Mouse (Mus musculus) hindbrain, embryonic 16.5 days (tissue): Measurements from ENCODE around the gene Sgk2. TPM values are rescaled to one million over a fixed set of nuclear protein-coding genes. Genes with fewer than 3 reads are reported as not detected.
"Not testable (repeated sequence)": the region's sequence is repeated elsewhere in the genome, so short reads cannot be mapped to it uniquely, and the experiment has no call there.

ENCODE experiments used
- ATAC-seq: fragments of 200-750 bp; cut with Nextera tagmentation; 2 replicates; pipeline ENCODE4 v1.8.0; 2017; ENCODE audit warnings: moderate TSS enrichment, moderate library complexity
- H3K27ac ChIP-seq: fragments of 300-500 bp; sonication (generic); 2 replicates; pipeline ENCODE4 v1.5.1; 2014; ENCODE audit warnings: low read depth, mild to moderate bottlenecking, control low read depth, low read length, moderate library complexity
- H3K27me3 ChIP-seq: fragments of 300-500 bp; sonication (generic); replicated peaks from 2 replicates; pipeline ENCODE4 v1.6.1; 2014; ENCODE audit warnings: low read length; ENCODE audit not compliant: control insufficient read depth, insufficient read depth
- H3K36me3 ChIP-seq: fragments of 300-500 bp; sonication (generic); 2 replicates; pipeline ENCODE4 v1.6.1; 2014; ENCODE audit warnings: mild to moderate bottlenecking, low read length, moderate library complexity, mixed read lengths; ENCODE audit not compliant: control insufficient read depth, insufficient read depth
- H3K4me1 ChIP-seq: fragments of 300-500 bp; sonication (generic); 2 replicates; pipeline ENCODE4 v1.6.1; 2014; ENCODE audit warnings: low read depth, low read length; ENCODE audit not compliant: control insufficient read depth, insufficient read depth
- H3K4me2 ChIP-seq: fragments of 300-500 bp; sonication (generic); 2 replicates; pipeline ENCODE4 v1.6.1; 2014; ENCODE audit warnings: mild to moderate bottlenecking, low read length, control low read depth, moderate library complexity
- H3K4me3 ChIP-seq: fragments of 300-500 bp; sonication (generic); 2 replicates; pipeline ENCODE4 v1.5.1; 2014; ENCODE audit warnings: mild to moderate bottlenecking, low read length, control low read depth, moderate library complexity
- H3K9ac ChIP-seq: fragments of 300-500 bp; sonication (generic); 2 replicates; pipeline ENCODE4 v1.6.1; 2014; ENCODE audit warnings: low read depth, mild to moderate bottlenecking, control low read depth, low read length, moderate library complexity
- H3K9me3 ChIP-seq: fragments of 300-500 bp; sonication (generic); 2 replicates; pipeline ENCODE4 v1.6.1; 2014; ENCODE audit warnings: mild to moderate bottlenecking, low read length, moderate library complexity; ENCODE audit not compliant: control insufficient read depth
- WGBS: fragments of 180-500 bp; shearing (Covaris S2); extraction: QIAGEN DNeasy Blood & Tissue Kit; methylation state at CpG from one replicate; pipeline ENCODE4 v1.1.7; 2014; 5-methylcytosine and 5-hydroxymethylcytosine counted together
- polyA plus RNA-seq: library from polyadenylated mRNA; unstranded; fragments of >200 nt; fragmentation: Nextera tagmentation; extraction: Ambion mirVana; gene quantifications from 2 replicates; pipeline ENCODE4 v1.2.1, GENCODE M21; 2015

The Sgk2 gene
- polyA plus RNA-seq, 1 experiment from 2014 or later, result 0.25 TPM

DNA sequence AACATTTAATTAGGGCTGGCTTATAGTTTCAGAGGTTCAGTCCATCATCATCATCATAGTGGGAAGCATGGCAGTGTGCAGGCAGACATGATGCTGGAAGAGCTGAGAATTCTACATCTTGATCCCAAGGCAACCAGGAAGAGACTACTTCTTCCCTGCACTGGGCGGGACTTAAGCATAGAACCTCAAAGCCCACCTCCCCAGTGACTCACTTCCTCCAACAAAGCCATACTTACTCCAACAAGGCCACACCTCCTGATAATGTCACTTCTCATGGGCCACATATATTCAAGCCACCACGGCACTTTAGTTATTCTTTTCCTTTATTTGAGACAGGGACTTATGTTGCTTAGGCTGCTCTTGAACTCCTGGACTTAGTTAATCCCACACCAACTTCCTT, 62.0 kb downstream of the Sgk2 start:
- Histone ChIP-seq H3K27ac (no peak overlapping the region), H3K4me3 (no peak overlapping the region), H3K9ac (no peak overlapping the region), H3K4me2 (no peak overlapping the region), H3K9me3 (no peaks in the 10 kb centered on the region), H3K27me3 (no peaks in the 10 kb centered on the region), H3K4me1 (peaks cover 5% of the 10 kb centered on the region), H3K36me3 (peaks cover 14% of the 10 kb centered on the region)
- no peak for ATAC-seq
- WGBS, result 96% methylated on average over 2 of the region's 2 CpGs

DNA sequence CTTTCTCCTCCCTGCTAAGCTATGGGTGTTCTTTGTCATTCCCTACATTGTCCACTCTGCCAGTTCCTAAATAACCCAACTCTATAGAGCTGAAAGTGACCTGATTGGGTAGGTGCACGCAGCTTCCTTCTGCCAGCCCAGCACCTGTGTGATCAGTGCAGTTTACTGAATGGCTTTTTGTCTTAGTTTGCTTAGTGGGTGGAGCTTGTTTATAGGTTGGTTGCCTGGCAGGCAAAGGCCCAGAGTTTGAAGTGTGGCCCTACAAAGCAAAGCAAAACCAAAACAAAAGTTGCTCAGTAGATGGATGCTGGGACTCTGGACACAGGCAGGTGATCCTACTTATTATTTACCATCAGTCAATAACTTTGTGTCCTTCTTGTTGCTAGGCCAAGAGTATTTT, 64.6 kb downstream of the Sgk2 start:
- 0 out of 2 replicates have a peak, but pooled peaks cover 3% of the 10 kb centered on the region for H3K36me3 ChIP-seq
- no peak for ATAC-seq
- peaks cover 14% of the 10 kb centered on the region for H3K4me1 ChIP-seq
- no peak overlapping the region for H3K4me3 ChIP-seq
- 72% methylated on average over 1 of the region's 1 CpGs for WGBS
- H3K9me3 ChIP-seq, result no peaks in the 10 kb centered on the region
- no peak overlapping the region for H3K9ac ChIP-seq
- no peaks in the 10 kb centered on the region for H3K27me3 ChIP-seq
- no peak overlapping the region for H3K4me2 ChIP-seq
- H3K27ac ChIP-seq, result no peak overlapping the region

DNA sequence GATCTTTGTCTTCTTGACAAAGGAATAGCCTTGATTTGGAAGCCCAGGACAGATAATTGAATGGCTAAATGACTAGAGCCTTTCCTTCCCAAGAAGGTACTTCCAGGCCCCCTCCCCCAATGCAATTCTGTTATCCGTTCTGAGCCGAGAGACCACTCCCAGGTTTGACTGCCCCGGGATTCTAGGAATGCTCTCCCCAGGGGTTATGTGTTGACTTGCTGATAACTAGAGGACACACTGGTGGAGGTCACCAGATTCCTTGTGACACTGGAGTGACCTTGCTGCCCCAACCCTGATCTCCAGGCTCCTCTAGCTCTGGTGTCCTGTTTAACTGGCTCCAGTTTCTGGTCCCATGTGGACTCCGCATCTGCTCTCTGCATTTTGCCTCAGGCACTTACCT, 65.0 kb downstream of the Sgk2 start:
- Histone ChIP-seq H3K4me3 (no peak overlapping the region), H3K4me1 (peaks cover 14% of the 10 kb centered on the region), H3K36me3 (0 out of 2 replicates have a peak, but pooled peaks cover under 1% of the 10 kb centered on the region), H3K9ac (no peak overlapping the region), H3K9me3 (no peaks in the 10 kb centered on the region), H3K4me2 (no peak overlapping the region), H3K27me3 (no peaks in the 10 kb centered on the region), H3K27ac (no peak overlapping the region)
- 43% methylated on average over 4 of the region's 4 CpGs for WGBS
- ATAC-seq, result no peak

DNA sequence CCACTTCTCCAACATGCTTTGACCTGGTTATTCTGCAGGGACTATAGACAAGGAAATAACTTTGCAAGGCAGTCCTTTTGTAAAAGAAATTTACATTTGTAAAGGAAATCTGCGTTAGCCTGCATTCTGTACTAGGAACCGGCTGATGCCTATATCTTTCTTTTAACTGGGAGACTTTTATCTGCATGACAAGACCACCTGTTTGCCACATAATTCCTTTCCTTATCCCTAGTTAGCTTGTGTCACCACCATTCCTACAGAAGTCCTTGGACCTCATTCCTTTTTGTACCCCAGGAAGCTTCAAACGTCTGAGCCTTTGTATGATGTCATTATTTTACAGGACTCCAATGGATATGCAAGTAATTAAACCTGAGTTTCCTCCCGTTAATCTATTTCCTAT, 65.7 kb downstream of the Sgk2 start:
- Histone ChIP-seq H3K9me3 (no peaks in the 10 kb centered on the region), H3K27ac (no peak overlapping the region), H3K9ac (no peak overlapping the region), H3K4me3 (no peak overlapping the region), H3K36me3 (no peaks in the 10 kb centered on the region), H3K27me3 (no peaks in the 10 kb centered on the region), H3K4me2 (no peak overlapping the region), H3K4me1 (peaks cover 14% of the 10 kb centered on the region)
- 57% methylated on average over 4 of the region's 4 CpGs for WGBS
- no peak for ATAC-seq

DNA sequence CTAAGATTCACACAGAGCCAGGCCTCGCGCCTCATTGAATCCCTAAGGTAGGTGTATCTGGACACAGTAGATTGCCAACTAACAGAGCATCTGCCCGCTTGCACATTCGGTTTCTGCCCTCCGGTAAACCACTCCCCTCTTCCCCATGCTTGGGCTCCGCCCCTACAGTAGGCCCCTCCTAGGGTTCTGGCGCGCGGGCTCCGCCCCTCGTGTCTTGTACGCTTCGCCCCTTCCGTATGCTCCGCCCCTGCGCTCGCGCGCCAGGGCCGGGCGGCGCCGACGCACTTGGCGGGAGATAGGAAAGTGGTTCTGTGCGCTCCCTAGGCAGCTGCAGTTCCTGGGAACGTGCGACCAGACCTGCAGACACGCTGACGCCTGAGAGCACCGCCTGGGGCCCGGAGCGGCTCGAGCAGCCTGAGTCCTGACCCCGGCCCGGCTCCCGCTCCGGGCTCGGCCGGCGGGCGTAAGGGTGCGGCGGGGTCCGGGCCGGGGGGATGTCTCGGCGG, 67.3 kb downstream of the Sgk2 start, which contains the start of gene Mybl2:
Mybl2 (plus strand) TSS at position 353 of the 506 bp plus-strand sequence.
- Histone ChIP-seq H3K4me1 (peaks cover 14% of the 10 kb centered on the region), H3K27me3 (no peaks in the 10 kb centered on the region), H3K36me3 (no peaks in the 10 kb centered on the region), H3K9ac (peak within 1 kb of the TSS; percentile 58), H3K4me2 (peak within 1 kb of the TSS; percentile 95), H3K9me3 (no peaks in the 10 kb centered on the region), H3K27ac (no peak within 1 kb of the TSS), H3K4me3 (peak within 1 kb of the TSS; percentile 58)
- under 1% methylated on average over 46 of the region's 48 CpGs for WGBS
- peak; percentile 99 for ATAC-seq

DNA sequence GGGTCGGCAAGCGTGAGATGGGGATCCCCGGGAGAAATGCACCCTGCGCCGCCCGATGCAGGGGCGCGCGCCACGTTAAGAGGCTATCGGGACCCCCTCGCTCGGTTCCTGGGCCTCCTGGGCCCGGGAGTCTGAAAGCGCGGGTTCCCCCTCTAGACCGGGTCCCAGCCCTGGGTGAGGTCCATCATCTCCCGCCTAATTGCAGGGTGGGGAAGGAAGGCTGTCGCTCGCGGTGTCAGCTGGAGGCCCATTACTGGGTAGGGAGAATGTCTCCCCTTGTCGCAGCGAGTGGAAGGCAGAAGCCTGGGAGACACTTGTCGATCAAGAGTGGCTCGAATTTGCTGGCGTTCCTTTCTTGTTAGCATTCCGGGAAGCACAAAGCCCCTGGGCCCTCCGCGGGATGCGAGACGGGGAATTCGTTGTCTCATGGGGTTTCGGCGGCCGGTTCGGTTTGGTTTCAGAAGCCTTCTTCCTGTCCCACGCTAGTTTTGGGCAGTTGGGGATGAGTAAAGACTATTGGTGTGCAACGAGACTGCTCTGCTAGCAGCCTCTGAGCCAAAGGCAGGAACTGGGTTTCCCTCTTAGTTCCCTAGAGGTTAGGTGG, 67.9 kb downstream of the Sgk2 start:
- peak overlapping the region; percentile 95 for H3K4me2 ChIP-seq
- ATAC-seq, result 0 out of 2 replicates have a peak, but pooled peaks have one; percentile 7
- WGBS, result 0% methylated on average over 36 of the region's 38 CpGs

DNA sequence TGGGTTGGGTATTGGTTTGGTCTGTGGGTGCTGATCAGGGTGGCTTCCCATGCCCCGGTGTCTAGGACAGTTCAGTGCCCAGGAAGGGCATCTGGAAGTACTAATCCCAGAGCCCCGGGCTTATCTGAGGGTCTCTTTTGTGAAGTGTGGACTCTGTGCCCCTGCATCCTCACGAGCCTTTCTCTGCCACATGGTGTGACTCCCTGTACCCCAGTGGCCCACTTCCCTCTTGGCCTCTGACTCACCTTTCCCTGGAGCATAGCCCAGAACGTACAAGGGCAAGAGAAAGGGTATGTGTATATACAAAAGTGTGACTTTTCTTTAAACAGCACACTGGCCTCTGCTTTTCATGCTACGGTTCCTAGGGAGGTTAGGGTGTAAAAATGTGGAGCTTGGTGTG, 68.6 kb downstream of the Sgk2 start:
- Histone ChIP-seq H3K36me3 (no peaks in the 10 kb centered on the region), H3K9me3 (no peaks in the 10 kb centered on the region), H3K9ac (no peak overlapping the region), H3K4me1 (peaks cover 14% of the 10 kb centered on the region), H3K4me3 (no peak overlapping the region; the same call in 1 of the 2 replicates), H3K4me2 (peak overlapping the region; percentile 95), H3K27me3 (no peaks in the 10 kb centered on the region), H3K27ac (no peak overlapping the region)
- WGBS, result 34% methylated on average over 5 of the region's 5 CpGs
- no peak for ATAC-seq

More for the DNA sequence above, 67.9 kb downstream of the Sgk2 start:
- no peaks in the 10 kb centered on the region for H3K9me3 ChIP-seq
- no peaks in the 10 kb centered on the region for H3K27me3 ChIP-seq
- no peak overlapping the region for H3K27ac ChIP-seq
- no peaks in the 10 kb centered on the region for H3K36me3 ChIP-seq
- peak overlapping the region; percentile 58 for H3K9ac ChIP-seq
- H3K4me3 ChIP-seq, result peak overlapping the region; percentile 58
- peaks cover 14% of the 10 kb centered on the region for H3K4me1 ChIP-seq

DNA sequence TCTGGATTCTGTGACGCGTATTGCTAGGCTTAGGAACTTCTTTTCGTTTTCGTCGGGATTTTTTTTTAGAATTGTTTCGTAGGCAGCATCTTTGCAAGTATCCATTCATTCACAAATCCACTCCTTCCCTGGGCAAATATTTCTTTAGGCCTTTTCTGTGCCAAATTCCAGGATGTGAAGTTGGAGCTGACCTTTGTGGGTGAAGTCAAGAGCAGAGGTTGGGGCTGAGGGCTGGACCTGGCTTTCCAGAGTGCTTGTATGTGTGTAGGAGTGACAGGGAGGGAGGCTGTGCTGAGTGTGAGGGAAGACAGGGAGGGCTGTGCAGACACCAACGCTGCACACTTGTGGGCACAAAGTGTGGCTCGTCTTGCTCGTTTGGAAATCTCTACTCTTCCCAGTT, 69.5 kb downstream of the Sgk2 start:
- Histone ChIP-seq H3K36me3 (no peaks in the 10 kb centered on the region), H3K9me3 (no peaks in the 10 kb centered on the region), H3K4me2 (no peak overlapping the region), H3K9ac (no peak overlapping the region), H3K4me1 (peaks cover 14% of the 10 kb centered on the region), H3K27me3 (no peaks in the 10 kb centered on the region), H3K4me3 (no peak overlapping the region), H3K27ac (no peak overlapping the region)
- ATAC-seq, result no peak
- WGBS, result 90% methylated on average over 9 of the region's 9 CpGs

DNA sequence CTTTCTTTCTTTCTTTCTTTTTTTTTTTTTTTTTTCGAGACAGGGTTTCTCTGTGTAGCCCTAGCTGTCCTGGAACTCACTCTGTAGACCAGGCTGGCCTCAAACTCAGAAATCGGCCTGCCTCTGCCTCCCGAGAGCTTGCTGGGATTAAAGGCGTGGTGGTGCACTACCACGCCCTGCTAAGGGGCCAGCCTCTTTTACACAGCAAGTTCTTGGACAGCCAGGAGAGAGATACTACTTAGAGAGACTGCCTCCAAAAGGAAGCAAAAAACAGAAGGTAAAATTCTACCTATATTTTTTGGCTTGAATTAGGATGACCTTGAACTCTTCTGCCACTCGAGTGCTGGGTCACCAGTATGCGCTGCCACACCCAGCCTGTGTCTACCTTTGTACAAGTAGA, 71.9 kb downstream of the Sgk2 start:
- not testable (repeated sequence) for H3K4me3 ChIP-seq, H3K4me2 ChIP-seq, H3K27me3 ChIP-seq, H3K9me3 ChIP-seq, ATAC-seq, H3K27ac ChIP-seq, H3K9ac ChIP-seq, H3K36me3 ChIP-seq
- WGBS, result 94% methylated on average over 7 of the region's 7 CpGs
- H3K4me1 ChIP-seq, result peaks cover 11% of the 10 kb centered on the region
